In the genomic region with DNA sequence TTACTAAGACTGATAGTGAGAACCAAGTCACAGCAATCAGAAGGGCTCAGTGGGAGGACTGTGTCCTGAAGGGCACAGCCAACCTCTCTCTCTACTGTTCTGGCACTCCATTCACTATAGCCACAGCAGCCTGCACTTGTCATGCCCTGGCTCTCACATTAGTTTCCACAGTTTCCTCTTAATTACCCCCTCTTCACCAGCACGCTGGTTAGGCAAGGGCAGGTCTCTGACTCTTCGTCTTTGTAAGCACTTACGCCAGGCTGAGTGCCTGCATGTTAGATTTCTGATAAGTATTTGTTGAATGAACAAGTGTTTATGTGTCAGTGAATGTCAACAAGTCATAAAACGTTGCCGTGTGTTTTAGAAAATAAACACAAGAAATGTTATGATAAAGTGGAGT, we compare ENCODE assay signal across 14 mouse cellular contexts.
"Had no signal": no experiment of that assay in that cellular context is flagged by ENCODE, and none has a peak within 500 bp of the region (broad histone marks: within the 10 kb centered on the region; RNA-seq: fewer than 3 reads in every experiment).

No protein-coding gene starts in this region.

- H3K4me1 ChIP-seq: lung, embryonic 15.5 days had no signal

- H3K4me3 ChIP-seq: kidney, embryonic 15.5 days; left cerebral cortex, adult 2 months; liver, embryonic 13.5 days; lung, embryonic 15.5 days; midbrain, embryonic 13.5 days had no signal

- H3K27me3 ChIP-seq: liver, embryonic 13.5 days; midbrain, embryonic 13.5 days had no signal

- H3K9ac ChIP-seq: kidney, embryonic 15.5 days; liver, embryonic 13.5 days; lung, embryonic 15.5 days; midbrain, embryonic 13.5 days had no signal

- H3K9me3 ChIP-seq: kidney, embryonic 15.5 days; liver, embryonic 13.5 days; lung, embryonic 15.5 days; midbrain, embryonic 13.5 days had no signal

- ATAC-seq: intestine, postnatal 0 days; midbrain, embryonic 13.5 days had no signal

- H3K36me3 ChIP-seq: kidney, embryonic 15.5 days; liver, embryonic 13.5 days; lung, embryonic 15.5 days; midbrain, embryonic 13.5 days had no signal

- H3K4me2 ChIP-seq: kidney, embryonic 15.5 days; liver, embryonic 13.5 days; lung, embryonic 15.5 days; midbrain, embryonic 13.5 days had no signal

- H3K27ac ChIP-seq: kidney, embryonic 15.5 days; left cerebral cortex, adult 2 months; liver, embryonic 13.5 days; lung, embryonic 15.5 days; macrophage; midbrain, embryonic 13.5 days had no signal

- DNase-seq: kidney, adult 8-10 months; kidney, postnatal 10 days; kidney, postnatal 36 days; layer of hippocampus, postnatal 36 days; liver, embryonic 13.5 days; thymus, adult 18-20 months; thymus, postnatal 14 days; thymus, postnatal 4 days had no signal
